Mouse (Mus musculus) natural killer cell, adult 2 months (primary cell): ENCODE data around the gene Creb3.
A peak's percentile ranks its signal among the peaks of the same experiment; 100 is the strongest.
"Not testable (repeated sequence)": the region's sequence is repeated elsewhere in the genome, so short reads cannot be mapped to it uniquely, and the experiment has no call there.

Experiments
- DNase-seq, 2 experiments: peaks; one replicate each; pipeline ENCODE4 v3.0.0; 2022; ENCODE audit warnings: low spot score in 2 of 2

Creb3 gene

GRCm38 (mm10) chr4:43583421-43583820 lies 21.3 kb downstream of the Creb3 start:
- DNase-seq = no peak

- no peak for DNase-seq
Observed at GRCm38 (mm10) chr4:43584444-43585416, 22.6 kb downstream of the Creb3 start, which contains the start of gene Msmp. Gene Msmp (minus strand): TSS chr4:43584494.

- no peak for DNase-seq
Observed at GRCm38 (mm10) chr4:43585682-43586081, 23.6 kb downstream of the Creb3 start.

- no peak for DNase-seq
Observed at GRCm38 (mm10) chr4:43586411-43586810, 24.3 kb downstream of the Creb3 start.

GRCm38 (mm10) chr4:43587681-43588080 lies 25.5 kb downstream of the Creb3 start:
- DNase-seq = no peak

GRCm38 (mm10) chr4:43591543-43591942 lies 29.4 kb downstream of the Creb3 start:
- DNase-seq = no peak

- no peak for DNase-seq
Observed at GRCm38 (mm10) chr4:43591961-43592360, 29.8 kb downstream of the Creb3 start.

- no peak for DNase-seq
Observed at GRCm38 (mm10) chr4:43593453-43593852, 31.3 kb downstream of the Creb3 start.

GRCm38 (mm10) chr4:43596597-43596996 lies 34.5 kb downstream of the Creb3 start:
- not testable (repeated sequence) for DNase-seq

- DNase-seq = no peak
Observed at GRCm38 (mm10) chr4:43598200-43598599, 36.1 kb downstream of the Creb3 start.

GRCm38 (mm10) chr4:43598650-43599380 lies 36.7 kb downstream of the Creb3 start:
- no peak for DNase-seq

GRCm38 (mm10) chr4:43600195-43600934 lies 38.2 kb downstream of the Creb3 start:
- no peak for DNase-seq

- DNase-seq = no peak
Observed at GRCm38 (mm10) chr4:43604099-43604498, 42.0 kb downstream of the Creb3 start.

- DNase-seq = no peak
Observed at GRCm38 (mm10) chr4:43604751-43605685, 42.9 kb downstream of the Creb3 start.

GRCm38 (mm10) chr4:43612534-43612933 lies 50.4 kb downstream of the Creb3 start:
- DNase-seq = no peak

- DNase-seq = peak in 1 of 2 experiments; percentile 18
Observed at GRCm38 (mm10) chr4:43613060-43613730, 51.1 kb downstream of the Creb3 start.
